Comparison of ENCODE assay signal across 8 mouse cellular contexts in genomic region chr10:19185790-19186581, GRCm38 (mm10).
DNase-seq lines count a peak whose midpoint lies in the region; ATAC-seq and TF ChIP-seq lines count a peak whose summit lies in the region.

No protein-coding gene starts in this region.

- no peak for TF ChIP-seq POLR2A in ES-Bruce4 (IDR thresholded peaks at IDR 0.05; ENCODE audit: insufficient read depth, low read length)

- H3K27ac ChIP-seq in ES-Bruce4 (ENCODE audit: insufficient read depth, low read length): no peak overlapping the region
- H3K27ac ChIP-seq in embryonic facial prominence, embryonic 11.5 days (replicated peaks; ENCODE audit: low read depth, low read length): no peak overlapping the region
- H3K27ac ChIP-seq in heart, postnatal 0 days (ENCODE audit: low read depth): peak overlapping the region; percentile 65; the same call in 1 of the 2 replicates
- no peak overlapping the region for H3K27ac ChIP-seq in liver, postnatal 0 days (ENCODE audit: low read depth)
- H3K27ac ChIP-seq in neural tube, embryonic 12.5 days: no peak overlapping the region

- peaks cover 10% of the 10 kb centered on the region for H3K9me3 ChIP-seq in ES-Bruce4 (replicated peaks; ENCODE audit: control insufficient read depth, insufficient read depth, low read length, poor library complexity, severe bottlenecking)
- no peaks in the 10 kb centered on the region for H3K9me3 ChIP-seq in embryonic facial prominence, embryonic 11.5 days (replicated peaks; ENCODE audit: control insufficient read depth, low read length)
- H3K9me3 ChIP-seq in heart, postnatal 0 days (replicated peaks; ENCODE audit: control insufficient read depth, low read length): no peaks in the 10 kb centered on the region
- H3K9me3 ChIP-seq in liver, postnatal 0 days (ENCODE audit: low read length): no peaks in the 10 kb centered on the region
- no peaks in the 10 kb centered on the region for H3K9me3 ChIP-seq in neural tube, embryonic 12.5 days

- WGBS in embryonic facial prominence, embryonic 11.5 days: 13% methylated on average over 18 of the region's 18 CpGs
- 6% methylated on average over 18 of the region's 18 CpGs for WGBS in heart, postnatal 0 days
- WGBS in liver, postnatal 0 days (ENCODE audit: insufficient replicate concordance): 6% methylated on average over 18 of the region's 18 CpGs
- WGBS in neural tube, embryonic 12.5 days: 17% methylated on average over 18 of the region's 18 CpGs

- no peaks in the 10 kb centered on the region for H3K27me3 ChIP-seq in ES-Bruce4 (ENCODE audit: control insufficient read depth, insufficient read depth, low read length, poor library complexity, severe bottlenecking)
- H3K27me3 ChIP-seq in embryonic facial prominence, embryonic 11.5 days (ENCODE audit: control insufficient read depth, insufficient read depth, low read length): no peaks in the 10 kb centered on the region
- H3K27me3 ChIP-seq in heart, postnatal 0 days (ENCODE audit: control insufficient read depth, insufficient read depth, low read length): no peaks in the 10 kb centered on the region
- no peaks in the 10 kb centered on the region for H3K27me3 ChIP-seq in liver, postnatal 0 days (ENCODE audit: insufficient read depth, low read length)
- H3K27me3 ChIP-seq in neural tube, embryonic 12.5 days (replicated peaks): no peaks in the 10 kb centered on the region

- peaks cover 1% of the 10 kb centered on the region for H3K4me1 ChIP-seq in ES-Bruce4 (ENCODE audit: control insufficient read depth, insufficient read depth, low read length)
- no peaks in the 10 kb centered on the region for H3K4me1 ChIP-seq in embryonic facial prominence, embryonic 11.5 days (ENCODE audit: control insufficient read depth, insufficient read depth, low read length)
- H3K4me1 ChIP-seq in heart, postnatal 0 days (ENCODE audit: control insufficient read depth, insufficient read depth): 0 out of 2 replicates have a peak, but pooled peaks cover 4% of the 10 kb centered on the region
- H3K4me1 ChIP-seq in liver, postnatal 0 days (ENCODE audit: insufficient read depth): no peaks in the 10 kb centered on the region
- H3K4me1 ChIP-seq in neural tube, embryonic 12.5 days: no peaks in the 10 kb centered on the region

- TF ChIP-seq CTCF in ES-Bruce4 (IDR thresholded peaks at IDR 0.05; ENCODE audit: low read depth, low read length): peak; percentile 29
- TF ChIP-seq CTCF in heart, postnatal 0 days (IDR thresholded peaks at IDR 0.05; ENCODE audit: low read depth): peak; percentile 89
- peak; percentile 91 for TF ChIP-seq CTCF in liver, postnatal 0 days (IDR thresholded peaks at IDR 0.05; ENCODE audit: low read depth)

- ATAC-seq in embryonic facial prominence, embryonic 11.5 days (replicated peaks; ENCODE audit: insufficient number of reproducible peaks, low FRiP score, low TSS enrichment, low read depth): no peak; the same call in 1 of the 2 replicates
- peak; percentile 60; the same call in 1 of the 2 replicates for ATAC-seq in heart, postnatal 0 days (ENCODE audit: insufficient read depth, low read depth)
- ATAC-seq in liver, postnatal 0 days: peak; percentile 71
- peak; percentile 54 for ATAC-seq in neural tube, embryonic 12.5 days (ENCODE audit: low FRiP score, low read depth)

- H3K9ac ChIP-seq in ES-Bruce4 (ENCODE audit: low read depth, poor library complexity, severe bottlenecking): no peak overlapping the region; the same call in 1 of the 2 replicates
- peak overlapping the region; percentile 44 for H3K9ac ChIP-seq in embryonic facial prominence, embryonic 11.5 days (replicated peaks; ENCODE audit: low read length)
- H3K9ac ChIP-seq in heart, postnatal 0 days (replicated peaks; ENCODE audit: low read depth, low read length): peak overlapping the region; percentile 52
- H3K9ac ChIP-seq in liver, postnatal 0 days (replicated peaks): peak overlapping the region; percentile 44; the same call in 1 of the 2 replicates
- H3K9ac ChIP-seq in neural tube, embryonic 12.5 days: no peak overlapping the region

- no peak overlapping the region for H3K4me3 ChIP-seq in ES-Bruce4 (ENCODE audit: low read depth, low read length)
- H3K4me3 ChIP-seq in embryonic facial prominence, embryonic 11.5 days (ENCODE audit: low read depth, low read length): no peak overlapping the region
- H3K4me3 ChIP-seq in heart, postnatal 0 days (ENCODE audit: low read depth, low read length): peak overlapping the region; percentile 48
- H3K4me3 ChIP-seq in liver, postnatal 0 days (ENCODE audit: low read depth, low read length): peak overlapping the region; percentile 42
- H3K4me3 ChIP-seq in neural tube, embryonic 12.5 days: peak overlapping the region; percentile 23; the same call in 1 of the 2 replicates

- no peak for TF ChIP-seq EP300 in ES-Bruce4 (IDR thresholded peaks at IDR 0.05; ENCODE audit: insufficient read depth, low read depth, low read length)
- no peak for TF ChIP-seq EP300 in heart, postnatal 0 days (IDR thresholded peaks at IDR 0.05; ENCODE audit: low read depth)
- no peak; the same call in 1 of the 2 replicates for TF ChIP-seq EP300 in liver, postnatal 0 days (IDR thresholded peaks at IDR 0.05; ENCODE audit: low read depth)

- H3K4me2 ChIP-seq in embryonic facial prominence, embryonic 11.5 days (ENCODE audit: low read depth, low read length): peak overlapping the region; percentile 52
- H3K4me2 ChIP-seq in heart, postnatal 0 days (ENCODE audit: low read depth, low read length): peak overlapping the region; percentile 68
- peak overlapping the region; percentile 67 for H3K4me2 ChIP-seq in liver, postnatal 0 days (ENCODE audit: low read depth, low read length)
- H3K4me2 ChIP-seq in neural tube, embryonic 12.5 days (replicated peaks): peak overlapping the region; percentile 57

- H3K36me3 ChIP-seq in ES-Bruce4 (ENCODE audit: control insufficient read depth, insufficient read depth, low read length, poor library complexity, severe bottlenecking): no peaks in the 10 kb centered on the region
- H3K36me3 ChIP-seq in embryonic facial prominence, embryonic 11.5 days (replicated peaks; ENCODE audit: control insufficient read depth, insufficient read depth, low read depth, low read length): no peaks in the 10 kb centered on the region
- no peaks in the 10 kb centered on the region for H3K36me3 ChIP-seq in heart, postnatal 0 days (replicated peaks; ENCODE audit: control insufficient read depth, insufficient read depth, low read length)
- H3K36me3 ChIP-seq in liver, postnatal 0 days (replicated peaks; ENCODE audit: insufficient read depth, low read length): no peaks in the 10 kb centered on the region
- no peaks in the 10 kb centered on the region for H3K36me3 ChIP-seq in neural tube, embryonic 12.5 days

- peak; percentile 50 for DNase-seq in adrenal gland, postnatal 10 days
- DNase-seq in embryonic facial prominence, embryonic 11.5 days (ENCODE audit: low spot score): peak; percentile 83
- peak; percentile 84 for DNase-seq in heart, postnatal 0 days (ENCODE audit: low spot score)
- peak; percentile 47 to 52 for DNase-seq in kidney, postnatal 25 days
- DNase-seq in liver, postnatal 0 days: peak; percentile 44
- peak; percentile 70 for DNase-seq in thymus, postnatal 4 days

Comparison
In these comparisons a context has a peak if more than half of its experiments do, and no peak if none do; other contexts are left out.
1. H3K4me3 ChIP-seq: peak in heart, postnatal 0 days (single experiment), liver, postnatal 0 days (single experiment) and neural tube, embryonic 12.5 days (single experiment); none in ES-Bruce4 (single experiment) and embryonic facial prominence, embryonic 11.5 days (single experiment).
2. H3K9ac ChIP-seq: peak in embryonic facial prominence, embryonic 11.5 days (single experiment), heart, postnatal 0 days (single experiment) and liver, postnatal 0 days (single experiment); none in ES-Bruce4 (single experiment) and neural tube, embryonic 12.5 days (single experiment).
3. CTCF ChIP-seq: peak in every context shown above with its lines; median percentile 91 in liver, postnatal 0 days; 89 in heart, postnatal 0 days; 29 in ES-Bruce4.
4. Peak in every context shown above with its lines, with median percentiles within 50 percentile points of each other: DNase-seq and H3K4me2 ChIP-seq.